Mouse (Mus musculus) gastrocnemius, postnatal 4 days (tissue): ENCODE measurements at regions not wholly inside any gene's neighbourhood (a gene's known extent, or its start where the extent isn't known, plus 50 kb on each side); places are given as distances from the start of the nearest gene placed in this dataset.
A peak's percentile ranks its signal among the peaks of the same experiment; 100 is the strongest.
"Not testable (repeated sequence)": the region's sequence is repeated elsewhere in the genome, so short reads cannot be mapped to it uniquely, and the experiment has no call there.

Experiments used
- DNase-seq, 2 experiments: peaks; one replicate each; pipeline ENCODE4 v3.0.0; 2021 to 2022; ENCODE audit warnings: low spot score in 2 of 2, mixed read lengths in 2 of 2

GRCm38 (mm10) chr3:117265790-117266189, 94.9 kb downstream of the Plppr4 start:
- DNase-seq, result no peak

GRCm38 (mm10) chr3:117247833-117248232, 112.8 kb downstream of the Plppr4 start:
- DNase-seq, result no peak

- no peak for DNase-seq
These were observed 118.9 kb downstream of the Plppr4 start for GRCm38 (mm10) chr3:117241810-117242209.

GRCm38 (mm10) chr3:117226616-117227015, 134.1 kb downstream of the Plppr4 start:
- no peak for DNase-seq

- DNase-seq, result no peak
These were observed 135.6 kb downstream of the Plppr4 start for GRCm38 (mm10) chr3:117225041-117225440.

- no peak for DNase-seq
These were observed 142.7 kb downstream of the Plppr4 start for GRCm38 (mm10) chr3:117217952-117218351.

GRCm38 (mm10) chr3:117191903-117192302, 168.8 kb downstream of the Plppr4 start:
- no peak for DNase-seq

- DNase-seq, result no peak
These were observed 171.7 kb downstream of the Plppr4 start for GRCm38 (mm10) chr3:117188782-117189500.

- no peak for DNase-seq
These were observed 177.0 kb downstream of the Plppr4 start for GRCm38 (mm10) chr3:117183654-117184184.

- no peak for DNase-seq
These were observed 190.9 kb downstream of the Plppr4 start for GRCm38 (mm10) chr3:117169740-117170139.

- no peak for DNase-seq
These were observed 194.3 kb upstream of the Palmd start for GRCm38 (mm10) chr3:117163046-117163445.

GRCm38 (mm10) chr3:117160689-117161088, 191.9 kb upstream of the Palmd start:
- DNase-seq, result not testable (repeated sequence)

- DNase-seq, result no peak
These were observed 186.5 kb upstream of the Palmd start for GRCm38 (mm10) chr3:117155274-117155673.

- DNase-seq, result no peak
These were observed 184.3 kb upstream of the Palmd start for GRCm38 (mm10) chr3:117153011-117153473.

GRCm38 (mm10) chr3:117152414-117152813, 183.6 kb upstream of the Palmd start:
- DNase-seq, result no peak

- DNase-seq, result no peak
These were observed 178.6 kb upstream of the Palmd start for GRCm38 (mm10) chr3:117147414-117147813.

- no peak for DNase-seq
These were observed 171.0 kb upstream of the Palmd start for GRCm38 (mm10) chr3:117139835-117140234.

GRCm38 (mm10) chr3:117138720-117139119, 169.9 kb upstream of the Palmd start:
- no peak for DNase-seq

- no peak for DNase-seq
These were observed 164.1 kb upstream of the Palmd start for GRCm38 (mm10) chr3:117132897-117133296.

GRCm38 (mm10) chr3:117122211-117122610, 153.4 kb upstream of the Palmd start:
- DNase-seq, result no peak

GRCm38 (mm10) chr3:117120086-117121055, 151.6 kb upstream of the Palmd start:
- DNase-seq, result peak in 1 of 2 experiments; percentile 14

- no peak for DNase-seq
These were observed 150.8 kb upstream of the Palmd start for GRCm38 (mm10) chr3:117119576-117119975.
